Mouse (Mus musculus): ENCODE results near the gene Fcrl5. TPM values are rescaled to one million over a fixed set of nuclear protein-coding genes. Genes with fewer than 3 reads are reported as not detected.

Fcrl5 gene
- polyA plus RNA-seq, 1 experiment from 2014 or later: not detected

GRCm38 (mm10) chr3:87518425-87518824 lies 82.9 kb downstream of the Fcrl5 start:
- Histone ChIP-seq H3K4me3 (replicated peaks) (no peak overlapping the region), H3K27ac (no peak overlapping the region), H3K9me3 (replicated peaks) (no peaks in the 10 kb centered on the region), H3K9ac (no peak overlapping the region), H3K36me3 (no peaks in the 10 kb centered on the region), H3K27me3 (0 out of 2 replicates have a peak, but pooled peaks cover 3% of the 10 kb centered on the region), H3K4me2 (no peak overlapping the region), H3K4me1 (replicated peaks) (peaks cover 8% of the 10 kb centered on the region)
- no peak for ATAC-seq (ENCODE audit: low read depth)
- no peak for DNase-seq

GRCm38 (mm10) chr3:87521126-87521525 lies 85.6 kb downstream of the Fcrl5 start:
- Histone ChIP-seq H3K9ac (no peak overlapping the region), H3K36me3 (no peaks in the 10 kb centered on the region), H3K4me2 (no peak overlapping the region), H3K9me3 (replicated peaks) (no peaks in the 10 kb centered on the region), H3K27ac (no peak overlapping the region), H3K27me3 (no peaks in the 10 kb centered on the region), H3K4me1 (replicated peaks) (peaks cover 12% of the 10 kb centered on the region), H3K4me3 (replicated peaks) (no peak overlapping the region)
- ATAC-seq (ENCODE audit: low read depth): no peak
- WGBS (ENCODE audit: insufficient replicate concordance): 31% methylated on average over 4 of the region's 4 CpGs
- no peak for DNase-seq

GRCm38 (mm10) chr3:87521833-87522232 lies 86.3 kb downstream of the Fcrl5 start:
- Histone ChIP-seq H3K27ac (no peak overlapping the region), H3K36me3 (no peaks in the 10 kb centered on the region), H3K9ac (no peak overlapping the region), H3K4me1 (replicated peaks) (peaks cover 19% of the 10 kb centered on the region), H3K4me3 (replicated peaks) (no peak overlapping the region), H3K4me2 (no peak overlapping the region), H3K9me3 (replicated peaks) (no peaks in the 10 kb centered on the region), H3K27me3 (no peaks in the 10 kb centered on the region)
- DNase-seq: no peak
- no peak for ATAC-seq (ENCODE audit: low read depth)
- 43% methylated on average over 1 of the region's 1 CpGs for WGBS (ENCODE audit: insufficient replicate concordance)

GRCm38 (mm10) chr3:87523701-87524100 lies 88.1 kb downstream of the Fcrl5 start:
- WGBS (ENCODE audit: insufficient replicate concordance): 77% methylated on average over 9 of the region's 9 CpGs
- ATAC-seq (ENCODE audit: low read depth): no peak
- H3K27me3 ChIP-seq: no peaks in the 10 kb centered on the region

GRCm38 (mm10) chr3:87525043-87525836 lies 89.7 kb downstream of the Fcrl5 start, which contains the start of gene Etv3:
Gene Etv3 (plus strand): TSS chr3:87525407.
- no peaks in the 10 kb centered on the region for H3K9me3 ChIP-seq (replicated peaks)
- 5% methylated on average over 64 of the region's 64 CpGs for WGBS (ENCODE audit: insufficient replicate concordance)
- H3K36me3 ChIP-seq: peaks cover 27% of the 10 kb centered on the region
- peak within 1 kb of the TSS; percentile 65 for H3K27ac ChIP-seq
- peak within 1 kb of the TSS; percentile 94 for H3K9ac ChIP-seq
- peak within 1 kb of the TSS; percentile 80 for H3K4me2 ChIP-seq
- peak within 1 kb of the TSS; percentile 92 for H3K4me3 ChIP-seq (replicated peaks)
- H3K4me1 ChIP-seq (replicated peaks): peaks cover 33% of the 10 kb centered on the region
- H3K27me3 ChIP-seq: no peaks in the 10 kb centered on the region
- peak; percentile 70 for DNase-seq
- peak; percentile 96 for ATAC-seq (ENCODE audit: low read depth)

More at GRCm38 (mm10) chr3:87523701-87524100, 88.1 kb downstream of the Fcrl5 start:
- no peak for DNase-seq
- no peak overlapping the region for H3K4me2 ChIP-seq
- H3K4me3 ChIP-seq (replicated peaks): no peak overlapping the region
- H3K27ac ChIP-seq: no peak overlapping the region
- no peaks in the 10 kb centered on the region for H3K9me3 ChIP-seq (replicated peaks)
- no peak overlapping the region for H3K9ac ChIP-seq
- peaks cover 11% of the 10 kb centered on the region for H3K36me3 ChIP-seq
- H3K4me1 ChIP-seq (replicated peaks): peaks cover 30% of the 10 kb centered on the region

GRCm38 (mm10) chr3:87525837-87526570 lies 90.4 kb downstream of the Fcrl5 start:
- 6% methylated on average over 27 of the region's 27 CpGs for whole genome bisulfite sequencing (ENCODE audit: insufficient replicate concordance)
- Histone ChIP-seq H3K27me3 (no peaks in the 10 kb centered on the region), H3K36me3 (peaks cover 34% of the 10 kb centered on the region), H3K4me3 (replicated peaks) (peak overlapping the region; percentile 92), H3K4me2 (peak overlapping the region; percentile 80), H3K9ac (peak overlapping the region; percentile 94), H3K27ac (peak overlapping the region; percentile 65), H3K4me1 (replicated peaks) (peaks cover 33% of the 10 kb centered on the region), H3K9me3 (replicated peaks) (no peaks in the 10 kb centered on the region)
- DNase-seq (no peak), ATAC-seq (ENCODE audit: low read depth) (peak; percentile 65)

GRCm38 (mm10) chr3:87527139-87527538 lies 91.6 kb downstream of the Fcrl5 start:
- ATAC-seq (ENCODE audit: low read depth): no peak
- H3K27ac ChIP-seq: no peak overlapping the region
- peaks cover 33% of the 10 kb centered on the region for H3K4me1 ChIP-seq (replicated peaks)
- H3K27me3 ChIP-seq: no peaks in the 10 kb centered on the region
- H3K36me3 ChIP-seq: peaks cover 34% of the 10 kb centered on the region
- H3K9ac ChIP-seq: no peak overlapping the region
- H3K4me3 ChIP-seq (replicated peaks): peak overlapping the region; percentile 92; the same call in 1 of the 2 replicates
- H3K9me3 ChIP-seq (replicated peaks): no peaks in the 10 kb centered on the region
- 75% methylated on average over 12 of the region's 12 CpGs for whole genome bisulfite sequencing (ENCODE audit: insufficient replicate concordance)
- peak overlapping the region; percentile 80 for H3K4me2 ChIP-seq
- no peak for DNase-seq

GRCm38 (mm10) chr3:87528021-87528420 lies 92.4 kb downstream of the Fcrl5 start:
- H3K27me3 ChIP-seq: no peaks in the 10 kb centered on the region
- 71% methylated on average over 8 of the region's 8 CpGs for WGBS (ENCODE audit: insufficient replicate concordance)
- no peak for DNase-seq

GRCm38 (mm10) chr3:87528841-87529240 lies 93.3 kb downstream of the Fcrl5 start:
- WGBS (ENCODE audit: insufficient replicate concordance): 63% methylated on average over 8 of the region's 8 CpGs
- no peaks in the 10 kb centered on the region for H3K27me3 ChIP-seq
- H3K4me3 ChIP-seq (replicated peaks): no peak overlapping the region
- no peak overlapping the region for H3K9ac ChIP-seq
- peaks cover 33% of the 10 kb centered on the region for H3K4me1 ChIP-seq (replicated peaks)
- DNase-seq (no peak), ATAC-seq (ENCODE audit: low read depth) (no peak)
- no peak overlapping the region for H3K4me2 ChIP-seq
- no peak overlapping the region for H3K27ac ChIP-seq
- H3K36me3 ChIP-seq: peaks cover 48% of the 10 kb centered on the region
- no peaks in the 10 kb centered on the region for H3K9me3 ChIP-seq (replicated peaks)

More at GRCm38 (mm10) chr3:87528021-87528420, 92.4 kb downstream of the Fcrl5 start:
- Histone ChIP-seq H3K9me3 (replicated peaks) (no peaks in the 10 kb centered on the region), H3K4me2 (no peak overlapping the region), H3K9ac (no peak overlapping the region), H3K36me3 (peaks cover 40% of the 10 kb centered on the region), H3K27ac (no peak overlapping the region), H3K4me3 (replicated peaks) (no peak overlapping the region), H3K4me1 (replicated peaks) (peaks cover 33% of the 10 kb centered on the region)
- ATAC-seq (ENCODE audit: low read depth): no peak

- ATAC-seq (ENCODE audit: low read depth) (no peak), DNase-seq (no peak)
- H3K36me3 ChIP-seq: peaks cover 55% of the 10 kb centered on the region
- H3K4me1 ChIP-seq (replicated peaks): peaks cover 31% of the 10 kb centered on the region
- no peak overlapping the region for H3K4me3 ChIP-seq (replicated peaks)
- no peak overlapping the region for H3K9ac ChIP-seq
- no peaks in the 10 kb centered on the region for H3K27me3 ChIP-seq
- H3K27ac ChIP-seq: no peak overlapping the region
- no peak overlapping the region for H3K4me2 ChIP-seq
- H3K9me3 ChIP-seq (replicated peaks): no peaks in the 10 kb centered on the region
- 31% methylated on average over 11 of the region's 11 CpGs for WGBS (ENCODE audit: insufficient replicate concordance)
These were observed 94.0 kb downstream of the Fcrl5 start for GRCm38 (mm10) chr3:87529568-87529967.

- H3K36me3 ChIP-seq: peaks cover 61% of the 10 kb centered on the region
- H3K27ac ChIP-seq: no peak overlapping the region
- H3K4me3 ChIP-seq (replicated peaks): no peak overlapping the region
- WGBS (ENCODE audit: insufficient replicate concordance): 70% methylated on average over 3 of the region's 3 CpGs
- ATAC-seq (ENCODE audit: low read depth) (no peak), DNase-seq (no peak)
- H3K27me3 ChIP-seq: no peaks in the 10 kb centered on the region
- no peak overlapping the region for H3K4me2 ChIP-seq
- no peak overlapping the region for H3K9ac ChIP-seq
- no peaks in the 10 kb centered on the region for H3K9me3 ChIP-seq (replicated peaks)
- H3K4me1 ChIP-seq (replicated peaks): peaks cover 25% of the 10 kb centered on the region
These were observed 94.7 kb downstream of the Fcrl5 start for GRCm38 (mm10) chr3:87530234-87530633.
